Mouse (Mus musculus): ENCODE results near the gene Lamtor1. TPM values are rescaled to one million over a fixed set of nuclear protein-coding genes. Genes with fewer than 3 reads are reported as not detected.

Gene Lamtor1
- polyA plus RNA-seq, 2 experiments: 61.7 to 67.8 TPM

GRCm38 (mm10) chr7:101870629-101871028 lies 35.1 kb upstream of the Lamtor1 start, which contains the start of gene Folr1:
Folr1 (minus strand) TSS chr7:101870788.
- Histone ChIP-seq H3K4me2 (ENCODE audit: low read depth) (no peak within 1 kb of the TSS), H3K9me3 (ENCODE audit: control insufficient read depth, low read length) (no peaks in the 10 kb centered on the region), H3K4me3 (ENCODE audit: insufficient read depth in 1 of 2, low read depth in 2 of 2, low read length in 2 of 2) (no peak within 1 kb of the TSS), H3K36me3 (replicated peaks; ENCODE audit: control insufficient read depth, insufficient read depth, low read depth) (no peaks in the 10 kb centered on the region), H3K4me1 (replicated peaks; ENCODE audit: control insufficient read depth in 2 of 2, insufficient read depth in 2 of 2, low read length in 1 of 2) (peaks cover 0 to 3% of the 10 kb centered on the region in 2 experiments; a peak in 2 of 4 replicates), H3K27me3 (ENCODE audit: control insufficient read depth, insufficient read depth, low read length) (no peaks in the 10 kb centered on the region), H3K9ac (replicated peaks) (no peak within 1 kb of the TSS), H3K27ac (no peak within 1 kb of the TSS)
- ATAC-seq (ENCODE audit: insufficient read depth) (no peak), DNase-seq (ENCODE audit: low read depth in 3 of 3, low spot score in 3 of 3) (no peak)
- WGBS (ENCODE audit: insufficient replicate concordance): 47% methylated on average over 2 of the region's 2 CpGs
- TF ChIP-seq EP300 (IDR thresholded peaks at IDR 0.05; ENCODE audit: low read depth) (no peak), CTCF (IDR thresholded peaks at IDR 0.05; ENCODE audit: low read depth) (no peak)

- WGBS (ENCODE audit: insufficient replicate concordance): 70% methylated on average over 3 of the region's 3 CpGs
- peaks cover 0 to 3% of the 10 kb centered on the region in 2 experiments; a peak in 2 of 4 replicates for H3K4me1 ChIP-seq (replicated peaks; ENCODE audit: control insufficient read depth in 2 of 2, insufficient read depth in 2 of 2, low read length in 1 of 2)
- no peaks in the 10 kb centered on the region for H3K9me3 ChIP-seq (ENCODE audit: control insufficient read depth, low read length)
- peak; percentile 35; the same call in 1 of the 2 replicates for ATAC-seq (ENCODE audit: insufficient read depth)
- H3K27ac ChIP-seq: no peak overlapping the region
- no peak overlapping the region for H3K4me3 ChIP-seq (ENCODE audit: insufficient read depth in 1 of 2, low read depth in 2 of 2, low read length in 2 of 2)
- DNase-seq (ENCODE audit: low read depth in 3 of 3, low spot score in 3 of 3): no peak
- no peak overlapping the region for H3K9ac ChIP-seq (replicated peaks)
- H3K27me3 ChIP-seq (ENCODE audit: control insufficient read depth, insufficient read depth, low read length): no peaks in the 10 kb centered on the region
- no peaks in the 10 kb centered on the region for H3K36me3 ChIP-seq (replicated peaks; ENCODE audit: control insufficient read depth, insufficient read depth, low read depth)
- TF ChIP-seq EP300 (IDR thresholded peaks at IDR 0.05; ENCODE audit: low read depth) (no peak), CTCF (IDR thresholded peaks at IDR 0.05; ENCODE audit: low read depth) (no peak)
- no peak overlapping the region for H3K4me2 ChIP-seq (ENCODE audit: low read depth)
Observed at GRCm38 (mm10) chr7:101871296-101871695, 34.4 kb upstream of the Lamtor1 start.

- H3K4me3 ChIP-seq (ENCODE audit: insufficient read depth in 1 of 2, low read depth in 2 of 2, low read length in 2 of 2): no peak overlapping the region
- no peak overlapping the region for H3K27ac ChIP-seq
- no peaks in the 10 kb centered on the region for H3K36me3 ChIP-seq (replicated peaks; ENCODE audit: control insufficient read depth, insufficient read depth, low read depth)
- H3K9ac ChIP-seq (replicated peaks): no peak overlapping the region
- H3K4me1 ChIP-seq (replicated peaks; ENCODE audit: control insufficient read depth in 2 of 2, insufficient read depth in 2 of 2, low read length in 1 of 2): peaks cover 0 to 3% of the 10 kb centered on the region in 2 experiments; a peak in 1 of 4 replicates
- no peak overlapping the region for H3K4me2 ChIP-seq (ENCODE audit: low read depth)
- no peak for ATAC-seq (ENCODE audit: insufficient read depth)
- no peak for DNase-seq (ENCODE audit: low read depth in 3 of 3, low spot score in 3 of 3)
- no peaks in the 10 kb centered on the region for H3K27me3 ChIP-seq (ENCODE audit: control insufficient read depth, insufficient read depth, low read length)
- TF ChIP-seq EP300 (IDR thresholded peaks at IDR 0.05; ENCODE audit: low read depth) (no peak), CTCF (IDR thresholded peaks at IDR 0.05; ENCODE audit: low read depth) (no peak)
- H3K9me3 ChIP-seq (ENCODE audit: control insufficient read depth, low read length): no peaks in the 10 kb centered on the region
- 63% methylated on average over 1 of the region's 1 CpGs for WGBS (ENCODE audit: insufficient replicate concordance)
Observed at GRCm38 (mm10) chr7:101875978-101876377, 29.7 kb upstream of the Lamtor1 start.

- H3K4me1 ChIP-seq (replicated peaks; ENCODE audit: control insufficient read depth in 2 of 2, insufficient read depth in 2 of 2, low read length in 1 of 2): no peaks in the 10 kb centered on the region
- H3K27me3 ChIP-seq (ENCODE audit: control insufficient read depth, insufficient read depth, low read length): no peaks in the 10 kb centered on the region
- ATAC-seq (ENCODE audit: insufficient read depth) (no peak), DNase-seq (ENCODE audit: low read depth in 3 of 3, low spot score in 3 of 3) (no peak)
- no peak overlapping the region for H3K4me2 ChIP-seq (ENCODE audit: low read depth)
- no peak overlapping the region for H3K9ac ChIP-seq (replicated peaks)
- WGBS (ENCODE audit: insufficient replicate concordance): 52% methylated on average over 4 of the region's 4 CpGs
- no peaks in the 10 kb centered on the region for H3K36me3 ChIP-seq (replicated peaks; ENCODE audit: control insufficient read depth, insufficient read depth, low read depth)
- H3K4me3 ChIP-seq (ENCODE audit: insufficient read depth in 1 of 2, low read depth in 2 of 2, low read length in 2 of 2): no peak overlapping the region
- TF ChIP-seq CTCF (IDR thresholded peaks at IDR 0.05; ENCODE audit: low read depth): no peak
- no peak for TF ChIP-seq EP300 (IDR thresholded peaks at IDR 0.05; ENCODE audit: low read depth)
- no peak overlapping the region for H3K27ac ChIP-seq
- H3K9me3 ChIP-seq (ENCODE audit: control insufficient read depth, low read length): no peaks in the 10 kb centered on the region
Observed at GRCm38 (mm10) chr7:101880855-101881254, 24.8 kb upstream of the Lamtor1 start.

GRCm38 (mm10) chr7:101882413-101883154 lies 23.1 kb upstream of the Lamtor1 start:
- WGBS (ENCODE audit: insufficient replicate concordance): 59% methylated on average over 9 of the region's 9 CpGs
- Histone ChIP-seq H3K9ac (replicated peaks) (no peak overlapping the region), H3K4me3 (ENCODE audit: insufficient read depth in 1 of 2, low read depth in 2 of 2, low read length in 2 of 2) (no peak overlapping the region), H3K4me1 (replicated peaks; ENCODE audit: control insufficient read depth in 2 of 2, insufficient read depth in 2 of 2, low read length in 1 of 2) (no peaks in the 10 kb centered on the region), H3K4me2 (ENCODE audit: low read depth) (no peak overlapping the region), H3K9me3 (ENCODE audit: control insufficient read depth, low read length) (no peaks in the 10 kb centered on the region), H3K36me3 (replicated peaks; ENCODE audit: control insufficient read depth, insufficient read depth, low read depth) (no peaks in the 10 kb centered on the region), H3K27me3 (ENCODE audit: control insufficient read depth, insufficient read depth, low read length) (no peaks in the 10 kb centered on the region), H3K27ac (no peak overlapping the region)
- DNase-seq (ENCODE audit: low read depth in 3 of 3, low spot score in 3 of 3): no peak
- peak; percentile 43; the same call in 1 of the 2 replicates for ATAC-seq (ENCODE audit: insufficient read depth)
- no peak for TF ChIP-seq EP300 (IDR thresholded peaks at IDR 0.05; ENCODE audit: low read depth)
- TF ChIP-seq CTCF (IDR thresholded peaks at IDR 0.05; ENCODE audit: low read depth): no peak

Measured in liver, embryonic 14.5 days (tissue).